Mouse (Mus musculus): Measurements from ENCODE around the gene Btbd35f13.
"Not testable (repeated sequence)": the region's sequence is repeated elsewhere in the genome, so short reads cannot be mapped to it uniquely, and the experiment has no call there.

The Btbd35f13 gene

DNA sequence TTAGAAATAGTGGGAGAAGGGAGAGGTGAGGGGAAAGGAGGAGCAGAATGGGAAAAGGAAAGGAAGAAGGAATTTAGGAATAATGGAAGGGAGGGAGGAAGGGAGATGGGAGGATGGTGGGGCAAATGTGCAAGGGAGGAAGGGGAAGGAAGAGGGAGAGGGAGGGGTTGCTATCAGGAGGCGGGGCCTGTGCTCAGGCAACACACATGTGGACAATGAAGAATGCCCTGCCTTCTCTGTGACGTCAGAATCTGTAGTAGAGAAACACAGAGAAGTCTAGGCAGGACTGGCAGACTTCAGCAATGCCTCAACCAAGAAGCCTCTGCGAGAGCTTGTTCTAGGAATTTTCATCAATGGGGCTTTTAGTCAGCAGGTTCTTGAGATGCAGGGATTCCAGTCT is at the start of gene Btbd35f13:
Gene Btbd35f13 (plus strand): TSS at position 301 of the 400 bp plus-strand sequence.
- DNase-seq (ENCODE audit: low spot score) = not testable (repeated sequence)

DNA sequence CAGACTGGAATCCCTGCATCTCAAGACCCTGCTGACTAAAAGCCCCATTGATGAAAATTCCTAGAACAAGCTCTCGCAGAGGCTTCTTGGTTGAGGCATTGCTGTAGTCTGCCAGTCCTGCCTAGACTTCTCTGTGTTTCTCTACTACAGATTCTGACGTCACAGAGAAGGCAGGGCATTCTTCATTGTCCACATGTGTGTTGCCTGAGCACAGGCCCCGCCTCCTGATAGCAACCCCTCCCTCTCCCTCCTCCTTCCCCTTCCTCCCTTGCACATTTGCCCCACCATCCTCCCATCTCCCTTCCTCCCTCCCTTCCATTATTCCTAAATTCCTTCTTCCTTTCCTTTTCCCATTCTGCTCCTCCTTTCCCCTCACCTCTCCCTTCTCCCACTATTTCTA is 45.3 kb downstream of the Btbd35f13 start, which contains the start of gene Btbd35f14:
Gene Btbd35f14 (minus strand): TSS at position 101 of the 400 bp plus-strand sequence.
- DNase-seq (ENCODE audit: low spot score) = not testable (repeated sequence)

Measured in yolk sac, embryonic 10.5 days (tissue).